Mouse (Mus musculus): Measurements from ENCODE around the gene Zfp511.

Gene Zfp511

GRCm38 (mm10) chr7:140048361-140049114 is 12.3 kb downstream of the Zfp511 start, which contains the start of gene Msx3:
Msx3 (minus strand) TSS chr7:140049089.
- no peak for DNase-seq (ENCODE audit: low spot score in 2 of 2)

- no peak for DNase-seq (ENCODE audit: low spot score in 2 of 2)
Measured at GRCm38 (mm10) chr7:140049115-140049689, 13.0 kb downstream of the Zfp511 start.

GRCm38 (mm10) chr7:140054124-140054523 is 17.9 kb downstream of the Zfp511 start:
- no peak for DNase-seq (ENCODE audit: low spot score in 2 of 2)

- DNase-seq (ENCODE audit: low spot score in 2 of 2) = no peak
Measured at GRCm38 (mm10) chr7:140057413-140058407, 21.5 kb downstream of the Zfp511 start.

- DNase-seq (ENCODE audit: low spot score in 2 of 2) = no peak
Measured at GRCm38 (mm10) chr7:140058528-140058927, 22.3 kb downstream of the Zfp511 start.

- no peak for DNase-seq (ENCODE audit: low spot score in 2 of 2)
Measured at GRCm38 (mm10) chr7:140059601-140060000, 23.4 kb downstream of the Zfp511 start.

- DNase-seq (ENCODE audit: low spot score in 2 of 2) = no peak
Measured at GRCm38 (mm10) chr7:140060936-140061831, 25.0 kb downstream of the Zfp511 start.

GRCm38 (mm10) chr7:140061832-140062130 is 25.6 kb downstream of the Zfp511 start:
- no peak for DNase-seq (ENCODE audit: low spot score in 2 of 2)

- DNase-seq (ENCODE audit: low spot score in 2 of 2) = no peak
Measured at GRCm38 (mm10) chr7:140062307-140062706, 26.1 kb downstream of the Zfp511 start.

- DNase-seq (ENCODE audit: low spot score in 2 of 2) = peak; percentile 49 to 64
Measured at GRCm38 (mm10) chr7:140063092-140063491, 26.9 kb downstream of the Zfp511 start.

- DNase-seq (ENCODE audit: low spot score in 2 of 2) = no peak
Measured at GRCm38 (mm10) chr7:140067397-140067796, 31.2 kb downstream of the Zfp511 start.

- no peak for DNase-seq (ENCODE audit: low spot score in 2 of 2)
Measured at GRCm38 (mm10) chr7:140070042-140070711, 34.0 kb downstream of the Zfp511 start.

GRCm38 (mm10) chr7:140077698-140078097 is 41.5 kb downstream of the Zfp511 start:
- DNase-seq (ENCODE audit: low spot score in 2 of 2) = no peak

GRCm38 (mm10) chr7:140078711-140079110 is 42.5 kb downstream of the Zfp511 start:
- DNase-seq (ENCODE audit: low spot score in 2 of 2) = peak in 1 of 2 experiments; percentile 55

- peak in 1 of 2 experiments; percentile 35 for DNase-seq (ENCODE audit: low spot score in 2 of 2)
Measured at GRCm38 (mm10) chr7:140080503-140081156, 44.4 kb downstream of the Zfp511 start.

GRCm38 (mm10) chr7:140081408-140082241 is 45.4 kb downstream of the Zfp511 start:
- DNase-seq (ENCODE audit: low spot score in 2 of 2) = no peak

GRCm38 (mm10) chr7:140082242-140082678 is 46.1 kb downstream of the Zfp511 start, which contains the start of gene Caly:
Caly (minus strand) TSS chr7:140082548.
- peak in 1 of 2 experiments; percentile 48 for DNase-seq (ENCODE audit: low spot score in 2 of 2)

Data from thymus, postnatal 10 days (tissue).